Mouse (Mus musculus): ENCODE data around the gene Ptbp3. TPM values are rescaled to one million over a fixed set of nuclear protein-coding genes. Genes with fewer than 3 reads are reported as not detected.
"Not testable (repeated sequence)": the region's sequence is repeated elsewhere in the genome, so short reads cannot be mapped to it uniquely, and the experiment has no call there.

The Ptbp3 gene
- polyA plus RNA-seq, 1 experiment from 2014 or later = 42.9 TPM

DNA sequence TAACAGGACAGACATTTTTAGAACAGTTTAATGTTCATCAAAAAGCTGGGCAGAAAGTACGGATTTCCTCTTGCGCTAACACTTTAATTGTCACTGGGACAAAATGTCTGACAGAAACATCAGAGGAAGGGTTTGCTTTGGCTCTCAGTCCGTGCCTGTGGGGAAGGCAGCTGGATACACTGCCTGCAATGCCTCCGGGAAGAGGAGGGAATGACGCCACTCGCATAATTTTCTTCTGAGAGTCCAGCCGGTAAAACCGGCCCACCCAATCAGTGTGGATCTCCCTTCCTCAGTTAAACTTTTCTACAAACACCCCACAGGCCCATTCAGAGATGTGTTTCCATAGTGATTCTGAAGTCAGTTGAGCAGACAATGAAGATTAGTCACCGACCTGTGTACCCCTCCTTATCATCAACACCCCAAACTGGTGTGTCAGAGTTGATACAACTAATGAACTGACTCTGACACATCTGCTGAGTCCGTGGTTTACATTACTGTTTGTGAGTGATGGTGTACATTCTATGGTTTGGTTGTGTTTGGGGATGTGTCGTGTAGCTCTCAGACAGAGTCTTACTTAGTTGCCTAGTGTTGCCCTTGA, 23.5 kb upstream of the Ptbp3 start:
- no peaks in the 10 kb centered on the region for H3K4me1 ChIP-seq
- WGBS = 76% methylated on average over 11 of the region's 11 CpGs
- no peak overlapping the region for H3K4me2 ChIP-seq (replicated peaks)

DNA sequence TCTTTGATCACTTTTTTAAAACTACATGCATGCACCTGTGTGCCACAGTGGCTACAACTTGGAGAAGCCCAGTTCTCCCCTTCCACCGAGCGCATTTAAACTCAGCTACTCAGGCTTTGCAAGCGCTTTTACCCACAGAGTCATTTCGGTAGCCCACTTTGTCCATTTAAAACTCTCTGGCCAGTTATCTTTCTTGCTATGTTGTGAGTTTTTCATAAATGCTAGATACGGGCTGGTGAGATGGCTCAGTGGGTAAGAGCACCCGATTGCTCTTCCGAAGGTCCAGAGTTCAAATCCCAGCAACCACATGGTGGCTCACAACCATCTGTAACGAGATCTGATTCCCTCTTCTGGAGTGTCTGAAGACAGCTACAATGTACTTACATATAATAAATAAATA, 21.4 kb upstream of the Ptbp3 start:
- not testable (repeated sequence) for H3K27me3 ChIP-seq; H3K4me1 ChIP-seq; H3K4me3 ChIP-seq (replicated peaks); H3K9me3 ChIP-seq (replicated peaks); H3K9ac ChIP-seq; ATAC-seq (ENCODE audit: insufficient number of reproducible peaks, low FRiP score, low TSS enrichment, low read depth); H3K36me3 ChIP-seq; H3K27ac ChIP-seq (replicated peaks); H3K4me2 ChIP-seq (replicated peaks)
- 91% methylated on average over 8 of the region's 8 CpGs for WGBS

More for the DNA sequence above, 23.5 kb upstream of the Ptbp3 start:
- H3K36me3 ChIP-seq = no peaks in the 10 kb centered on the region
- H3K27ac ChIP-seq (replicated peaks) = no peak overlapping the region
- H3K9me3 ChIP-seq (replicated peaks) = no peaks in the 10 kb centered on the region
- ATAC-seq (ENCODE audit: insufficient number of reproducible peaks, low FRiP score, low TSS enrichment, low read depth) = no peak
- no peak overlapping the region for H3K9ac ChIP-seq
- no peak overlapping the region for H3K4me3 ChIP-seq (replicated peaks)
- no peaks in the 10 kb centered on the region for H3K27me3 ChIP-seq

DNA sequence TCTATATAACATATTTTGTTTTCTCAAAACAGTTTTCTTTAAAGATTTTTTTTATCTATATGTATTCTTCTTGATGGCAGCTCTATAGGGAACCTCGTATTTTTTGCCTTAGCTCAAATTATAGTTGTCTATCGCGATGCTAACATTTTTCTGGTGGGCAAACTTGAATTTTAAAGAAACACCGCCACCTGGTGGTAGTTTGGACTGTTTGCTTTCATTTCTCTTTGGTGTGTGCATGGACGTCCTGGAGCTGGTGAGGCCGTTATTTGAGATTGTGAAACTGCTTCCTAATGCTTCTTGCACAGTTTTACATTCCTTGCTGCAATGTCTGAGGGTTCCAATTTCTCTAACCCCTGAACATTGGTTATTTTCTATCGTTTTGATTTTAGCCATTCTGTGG, 20.4 kb upstream of the Ptbp3 start:
- Histone ChIP-seq H3K4me1 (no peaks in the 10 kb centered on the region), H3K27ac (replicated peaks) (no peak overlapping the region), H3K9ac (no peak overlapping the region), H3K4me3 (replicated peaks) (no peak overlapping the region), H3K9me3 (replicated peaks) (no peaks in the 10 kb centered on the region), H3K4me2 (replicated peaks) (no peak overlapping the region), H3K27me3 (no peaks in the 10 kb centered on the region), H3K36me3 (no peaks in the 10 kb centered on the region)
- ATAC-seq (ENCODE audit: insufficient number of reproducible peaks, low FRiP score, low TSS enrichment, low read depth) = no peak
- WGBS = 2% methylated on average over 7 of the region's 7 CpGs

DNA sequence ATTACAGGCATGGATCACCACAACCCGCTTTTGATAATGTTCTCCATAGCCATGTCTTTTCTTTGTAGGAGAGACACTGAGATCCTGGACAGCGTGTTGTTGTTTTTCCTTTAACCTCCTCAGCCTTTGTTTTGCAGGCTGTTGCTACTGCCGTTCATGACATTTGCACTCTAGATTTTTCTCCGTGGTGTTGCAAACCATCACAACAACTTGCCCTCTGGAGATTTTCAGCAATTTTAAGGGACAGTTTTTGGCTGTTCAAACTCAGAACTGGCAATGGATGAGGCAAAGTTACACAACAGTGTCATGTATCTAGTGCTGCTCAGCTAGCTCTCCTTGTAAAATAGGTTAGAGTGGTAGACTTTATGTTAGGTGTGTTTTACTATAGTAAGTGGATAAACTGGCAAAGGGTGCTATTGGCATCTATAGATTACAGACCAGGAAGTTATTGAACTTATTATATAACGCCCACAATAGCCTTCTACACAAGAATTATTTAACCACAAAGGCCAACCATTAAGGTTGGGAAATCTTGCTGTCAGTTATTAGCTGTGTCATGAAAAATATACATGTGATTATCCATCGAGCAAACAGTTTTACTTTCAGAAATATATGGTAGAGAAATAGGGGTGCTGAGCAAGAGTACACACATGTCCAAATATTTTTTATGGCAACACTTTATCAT, 18.6 kb upstream of the Ptbp3 start:
- Histone ChIP-seq H3K4me3 (replicated peaks) (no peak overlapping the region), H3K9ac (no peak overlapping the region), H3K4me2 (replicated peaks) (no peak overlapping the region), H3K27me3 (no peaks in the 10 kb centered on the region), H3K4me1 (no peaks in the 10 kb centered on the region), H3K36me3 (no peaks in the 10 kb centered on the region), H3K27ac (replicated peaks) (no peak overlapping the region), H3K9me3 (replicated peaks) (no peaks in the 10 kb centered on the region)
- no peak for ATAC-seq (ENCODE audit: insufficient number of reproducible peaks, low FRiP score, low TSS enrichment, low read depth)
- 81% methylated on average over 6 of the region's 6 CpGs for WGBS

DNA sequence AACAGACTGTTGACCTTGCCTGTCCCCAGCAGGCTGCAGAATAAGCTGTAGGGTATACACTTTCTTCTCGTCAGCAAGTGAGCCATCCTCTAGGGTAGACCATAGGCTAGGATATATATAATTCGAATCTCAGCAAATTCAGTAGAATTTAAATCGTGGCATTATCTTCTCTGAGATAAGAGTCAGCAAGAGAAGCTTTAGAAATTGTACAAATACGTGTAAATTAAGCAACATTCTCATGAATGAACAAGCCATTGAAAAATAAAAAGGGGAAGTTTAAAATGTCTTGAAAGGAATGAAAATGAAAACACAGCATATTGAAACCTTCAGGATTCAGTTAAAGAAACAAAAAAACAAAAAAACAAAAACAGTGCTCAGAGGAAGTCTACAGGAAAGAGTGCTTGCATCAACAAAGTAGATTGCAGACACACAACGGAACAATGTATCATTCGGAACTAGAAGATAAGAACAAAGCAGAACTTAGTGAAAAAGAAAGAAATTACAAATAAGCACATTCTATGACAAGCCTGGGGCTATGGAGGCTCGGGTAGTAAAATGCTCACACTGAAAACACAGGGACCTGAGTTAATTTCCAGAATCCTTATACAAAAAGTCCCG, 16.5 kb upstream of the Ptbp3 start:
- ATAC-seq (ENCODE audit: insufficient number of reproducible peaks, low FRiP score, low TSS enrichment, low read depth) = no peak
- Histone ChIP-seq H3K36me3 (no peaks in the 10 kb centered on the region), H3K9me3 (replicated peaks) (no peaks in the 10 kb centered on the region), H3K27ac (replicated peaks) (no peak overlapping the region), H3K4me2 (replicated peaks) (no peak overlapping the region), H3K4me3 (replicated peaks) (no peak overlapping the region), H3K9ac (no peak overlapping the region), H3K27me3 (no peaks in the 10 kb centered on the region), H3K4me1 (no peaks in the 10 kb centered on the region)
- WGBS = 67% methylated on average over 8 of the region's 8 CpGs

DNA sequence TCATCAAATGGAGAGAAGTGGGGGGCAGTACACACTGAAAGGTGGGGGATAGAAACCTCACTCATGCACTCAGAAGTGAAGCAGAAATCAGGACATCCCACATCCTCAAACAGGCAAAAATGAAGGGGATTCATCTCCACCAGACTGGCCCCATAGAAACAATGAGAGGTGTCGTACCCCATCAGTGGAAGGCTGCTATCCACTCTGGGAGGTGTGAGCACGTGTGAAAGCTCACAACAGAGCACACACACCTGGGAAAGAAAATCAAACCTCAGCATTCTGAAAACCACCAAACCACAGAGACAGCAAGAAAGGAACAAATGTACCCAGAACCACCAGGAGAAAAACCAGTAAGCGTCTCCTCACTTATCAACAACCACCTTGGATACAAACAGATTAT, 15.0 kb upstream of the Ptbp3 start:
- H3K4me3 ChIP-seq (replicated peaks) = no peak overlapping the region
- no peak overlapping the region for H3K27ac ChIP-seq (replicated peaks)
- no peak overlapping the region for H3K4me2 ChIP-seq (replicated peaks)
- H3K9ac ChIP-seq = no peak overlapping the region
- no peak for ATAC-seq (ENCODE audit: insufficient number of reproducible peaks, low FRiP score, low TSS enrichment, low read depth)
- no peaks in the 10 kb centered on the region for H3K36me3 ChIP-seq
- no peaks in the 10 kb centered on the region for H3K27me3 ChIP-seq
- H3K4me1 ChIP-seq = no peaks in the 10 kb centered on the region
- H3K9me3 ChIP-seq (replicated peaks) = no peaks in the 10 kb centered on the region
- 77% methylated on average over 3 of the region's 3 CpGs for WGBS

DNA sequence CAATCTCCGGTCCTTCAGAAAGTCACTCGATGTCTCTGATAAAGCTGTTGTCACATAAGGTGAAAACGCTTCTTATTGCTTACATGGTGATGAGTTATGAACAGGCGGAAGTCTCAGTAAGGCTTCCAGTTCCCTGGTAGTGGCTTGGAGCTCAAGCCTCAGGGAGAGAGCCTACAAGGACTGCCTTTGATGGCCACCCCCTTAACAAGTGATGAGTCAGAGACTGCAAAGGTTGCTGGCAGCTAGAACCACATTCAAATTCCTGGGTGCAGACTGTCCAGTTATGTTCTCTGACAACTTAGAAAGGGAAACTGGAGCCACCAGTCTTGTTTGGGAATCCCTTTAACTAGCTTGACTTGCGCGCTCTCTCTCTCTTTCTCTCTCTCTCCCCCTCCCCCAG, 11.0 kb upstream of the Ptbp3 start:
- 89% methylated on average over 6 of the region's 6 CpGs for WGBS
- H3K27ac ChIP-seq (replicated peaks) = no peak overlapping the region
- ATAC-seq (ENCODE audit: insufficient number of reproducible peaks, low FRiP score, low TSS enrichment, low read depth) = no peak
- no peaks in the 10 kb centered on the region for H3K4me1 ChIP-seq
- H3K36me3 ChIP-seq = no peaks in the 10 kb centered on the region
- H3K4me2 ChIP-seq (replicated peaks) = no peak overlapping the region
- no peak overlapping the region for H3K9ac ChIP-seq
- no peaks in the 10 kb centered on the region for H3K27me3 ChIP-seq
- no peak overlapping the region for H3K4me3 ChIP-seq (replicated peaks)
- H3K9me3 ChIP-seq (replicated peaks) = no peaks in the 10 kb centered on the region

DNA sequence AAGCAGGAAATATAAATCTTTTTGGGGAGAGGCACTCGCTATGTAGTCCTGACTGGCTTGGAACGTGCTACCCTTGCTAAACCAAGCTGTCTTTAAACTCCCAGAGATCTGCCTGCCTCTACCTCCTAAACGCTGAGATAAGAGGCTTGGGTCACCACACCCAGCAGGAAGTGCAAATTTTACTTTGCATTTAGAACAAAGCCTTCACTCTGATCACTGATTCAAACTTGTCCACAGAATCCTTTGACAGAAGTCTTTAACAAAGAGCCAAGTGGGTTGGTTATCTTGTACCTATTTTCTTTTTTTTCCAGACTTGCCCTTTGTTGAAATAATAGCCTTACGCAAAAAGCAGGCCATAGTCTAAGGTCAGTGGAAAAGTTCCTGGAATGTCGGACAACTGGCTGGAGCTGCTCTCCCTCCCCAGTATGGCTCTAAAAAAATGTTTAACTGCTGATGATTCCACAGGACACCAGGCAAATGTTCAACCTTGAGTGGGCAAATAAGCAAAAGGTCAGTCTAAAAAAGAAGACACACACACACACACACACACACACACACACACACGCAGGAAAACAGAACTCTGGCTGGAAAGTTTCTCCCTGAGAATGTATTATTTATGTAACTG, 9.0 kb upstream of the Ptbp3 start:
- no peak for ATAC-seq (ENCODE audit: insufficient number of reproducible peaks, low FRiP score, low TSS enrichment, low read depth)

DNA sequence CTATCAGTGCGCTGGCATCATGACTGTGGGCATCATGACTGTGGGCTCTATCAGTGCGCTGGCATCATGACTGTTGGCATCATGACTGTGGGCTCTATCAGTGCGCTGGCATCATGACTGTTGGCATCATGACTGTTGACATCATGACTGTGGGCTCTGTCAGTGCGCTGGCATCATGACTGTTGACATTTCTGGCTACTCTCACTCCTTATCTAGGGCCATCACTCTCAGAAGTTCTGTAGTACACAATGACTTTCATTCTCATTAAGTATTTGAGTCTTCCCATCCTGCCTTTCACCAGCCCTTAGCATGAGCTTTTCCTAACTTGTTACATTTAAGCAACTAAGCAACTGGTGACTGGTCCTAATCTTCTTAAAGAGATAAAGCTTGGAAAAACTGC, 8.2 kb upstream of the Ptbp3 start:
- not testable (repeated sequence) for H3K4me2 ChIP-seq (replicated peaks); ATAC-seq (ENCODE audit: insufficient number of reproducible peaks, low FRiP score, low TSS enrichment, low read depth); H3K36me3 ChIP-seq; H3K4me1 ChIP-seq; H3K27me3 ChIP-seq; H3K9me3 ChIP-seq (replicated peaks); H3K4me3 ChIP-seq (replicated peaks); H3K9ac ChIP-seq; H3K27ac ChIP-seq (replicated peaks)
- WGBS = 94% methylated on average over 4 of the region's 4 CpGs

More for the DNA sequence above, 9.0 kb upstream of the Ptbp3 start:
- no peaks in the 10 kb centered on the region for H3K9me3 ChIP-seq (replicated peaks)
- H3K9ac ChIP-seq = no peak overlapping the region
- H3K27ac ChIP-seq (replicated peaks) = no peak overlapping the region
- no peaks in the 10 kb centered on the region for H3K4me1 ChIP-seq
- 68% methylated on average over 6 of the region's 6 CpGs for WGBS
- H3K4me2 ChIP-seq (replicated peaks) = no peak overlapping the region
- no peaks in the 10 kb centered on the region for H3K36me3 ChIP-seq
- no peaks in the 10 kb centered on the region for H3K27me3 ChIP-seq
- H3K4me3 ChIP-seq (replicated peaks) = no peak overlapping the region

DNA sequence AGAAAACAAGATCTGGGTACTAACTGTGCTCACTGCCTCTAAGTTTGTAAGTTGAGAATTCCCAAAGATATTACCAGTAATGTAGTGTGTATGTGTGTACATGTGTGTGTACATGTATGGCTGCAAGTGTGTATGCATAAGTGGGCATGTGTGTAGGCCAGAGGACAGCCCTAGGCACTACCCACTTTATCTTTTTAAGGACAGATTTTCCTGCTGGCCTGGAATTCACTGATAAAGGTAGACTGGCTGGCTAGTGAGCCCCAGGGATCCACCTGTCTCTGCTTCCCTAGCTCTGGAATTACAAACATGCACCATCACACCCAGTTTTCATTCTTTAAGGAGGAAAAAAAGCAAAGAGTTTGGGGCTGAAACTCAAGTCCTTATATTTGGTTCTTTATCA, 6.0 kb upstream of the Ptbp3 start:
- Histone ChIP-seq H3K4me2 (replicated peaks) (no peak overlapping the region), H3K4me1 (no peaks in the 10 kb centered on the region)

DNA sequence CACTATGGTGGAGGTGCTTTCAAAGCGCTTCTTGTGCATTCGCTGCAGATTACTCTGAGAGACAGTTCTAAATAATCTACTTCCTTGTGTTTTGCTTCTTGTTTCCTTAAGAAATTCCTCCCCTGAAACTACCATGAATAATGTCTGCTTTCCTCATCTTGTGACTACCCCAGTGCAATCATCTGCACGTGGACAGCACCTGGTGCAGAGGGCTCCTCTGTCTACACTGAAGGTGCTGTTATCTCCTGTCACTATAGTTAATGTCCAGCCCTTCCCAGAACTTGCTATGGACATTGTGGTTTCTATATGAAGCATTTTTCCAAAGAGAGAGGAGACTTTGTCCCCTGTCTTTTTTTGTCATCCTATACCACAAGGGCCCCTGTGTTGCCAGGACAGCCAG, 4.4 kb upstream of the Ptbp3 start:
- H3K27ac ChIP-seq (replicated peaks) = no peak overlapping the region
- H3K36me3 ChIP-seq = no peaks in the 10 kb centered on the region
- 65% methylated on average over 3 of the region's 3 CpGs for WGBS
- no peaks in the 10 kb centered on the region for H3K27me3 ChIP-seq
- no peaks in the 10 kb centered on the region for H3K9me3 ChIP-seq (replicated peaks)
- no peaks in the 10 kb centered on the region for H3K4me1 ChIP-seq
- no peak for ATAC-seq (ENCODE audit: insufficient number of reproducible peaks, low FRiP score, low TSS enrichment, low read depth)
- H3K4me2 ChIP-seq (replicated peaks) = no peak overlapping the region
- H3K9ac ChIP-seq = no peak overlapping the region
- no peak overlapping the region for H3K4me3 ChIP-seq (replicated peaks)

More for the DNA sequence above, 6.0 kb upstream of the Ptbp3 start:
- Histone ChIP-seq H3K4me3 (replicated peaks) (no peak overlapping the region), H3K9me3 (replicated peaks) (no peaks in the 10 kb centered on the region), H3K36me3 (no peaks in the 10 kb centered on the region), H3K27me3 (no peaks in the 10 kb centered on the region), H3K27ac (replicated peaks) (no peak overlapping the region), H3K9ac (no peak overlapping the region)
- ATAC-seq (ENCODE audit: insufficient number of reproducible peaks, low FRiP score, low TSS enrichment, low read depth) = no peak
